Comparison of ENCODE assay signal across 14 mouse cellular contexts in the genomic region with DNA sequence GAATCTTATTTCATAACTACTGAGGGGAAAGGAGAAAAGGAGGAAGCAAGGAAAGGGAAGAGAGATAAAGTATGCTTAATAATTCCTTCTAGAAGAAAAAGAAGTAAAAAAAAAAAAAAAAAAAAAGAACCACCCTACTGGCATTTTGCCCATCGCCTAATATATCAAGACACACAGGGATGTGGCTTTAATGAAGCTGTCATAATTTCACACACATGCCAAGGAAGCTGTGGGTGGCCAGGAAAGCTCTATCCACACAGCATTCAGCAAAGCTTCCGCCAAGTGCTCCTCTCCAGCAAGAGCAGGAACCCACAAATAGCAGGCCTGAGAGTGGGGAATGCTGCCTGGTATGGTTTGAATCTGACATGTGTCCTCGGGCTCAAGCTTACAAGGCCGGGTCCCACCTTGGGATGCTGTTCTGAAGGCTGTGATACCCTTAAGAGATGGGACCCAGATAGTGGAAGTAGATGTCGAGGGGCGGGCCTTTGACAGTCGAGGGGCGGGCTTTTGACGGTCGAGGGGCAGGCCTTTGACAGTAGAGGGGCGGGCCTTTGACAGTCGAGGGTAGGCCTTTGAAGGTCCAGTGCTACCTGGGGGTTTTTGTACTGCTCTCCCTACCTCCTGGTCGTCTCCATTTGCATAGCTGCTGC.
DNase-seq lines count a peak whose midpoint lies in the region; ATAC-seq and TF ChIP-seq lines count a peak whose summit lies in the region.
"Had no signal": no experiment of that assay in that cellular context is flagged by ENCODE, and none has a peak within 500 bp of the region (broad histone marks: within the 10 kb centered on the region; RNA-seq: fewer than 3 reads in every experiment).

No protein-coding gene starts in this region.

- H3K9ac ChIP-seq in kidney, postnatal 0 days (ENCODE audit: low read depth, low read length), result no peak overlapping the region
- no peak overlapping the region for H3K9ac ChIP-seq in neural tube, embryonic 13.5 days
- H3K9ac ChIP-seq in neural tube, embryonic 14.5 days (replicated peaks; ENCODE audit: low read depth, low read length), result no peak overlapping the region
- H3K9ac ChIP-seq: limb, embryonic 12.5 days; liver, postnatal 0 days had no signal

- TF ChIP-seq POLR2A in thymus, adult 2 months (IDR thresholded peaks at IDR 0.05; ENCODE audit: control insufficient read depth, extremely low read depth, insufficient read depth, low read length, poor library complexity), result no peak

- H3K4me1 ChIP-seq in kidney, postnatal 0 days (replicated peaks; ENCODE audit: insufficient read depth, low read length), result no peaks in the 10 kb centered on the region
- H3K4me1 ChIP-seq in neural tube, embryonic 13.5 days (replicated peaks), result peaks cover 5% of the 10 kb centered on the region; the same call in 1 of the 2 replicates
- no peaks in the 10 kb centered on the region for H3K4me1 ChIP-seq in neural tube, embryonic 14.5 days (ENCODE audit: control insufficient read depth, insufficient read depth, low read length)
- H3K4me1 ChIP-seq in thymus, adult 2 months (replicated peaks; ENCODE audit: control insufficient read depth, insufficient read depth, low read length), result no peaks in the 10 kb centered on the region

- peak; percentile 84 to 87 for DNase-seq in cerebellum, postnatal 14 days
- DNase-seq in cerebellum, adult 11-12 months, result no peak
- DNase-seq in kidney, postnatal 0 days (ENCODE audit: low spot score), result peak; percentile 36
- DNase-seq in kidney, postnatal 36 days, result no peak
- no peak for DNase-seq in neural tube, embryonic 10.5 days (ENCODE audit: extremely low spot score, low spot score)
- no peak for DNase-seq in thymus, adult 2 months
- DNase-seq: heart, postnatal 14 days; kidney, adult 11 months; layer of hippocampus, adult 9-11 months; liver, postnatal 0 days; retina, postnatal 1 day had no signal

- no peaks in the 10 kb centered on the region for H3K9me3 ChIP-seq in kidney, postnatal 0 days (replicated peaks; ENCODE audit: low read length)
- no peaks in the 10 kb centered on the region for H3K9me3 ChIP-seq in neural tube, embryonic 13.5 days
- H3K9me3 ChIP-seq in neural tube, embryonic 14.5 days (ENCODE audit: control insufficient read depth, low read length), result no peaks in the 10 kb centered on the region
- H3K9me3 ChIP-seq: limb, embryonic 12.5 days had no signal

- ATAC-seq in kidney, postnatal 0 days (replicated peaks; ENCODE audit: low FRiP score, low read depth), result no peak; the same call in 1 of the 2 replicates
- no peak for ATAC-seq in neural tube, embryonic 13.5 days (ENCODE audit: low read depth)
- no peak for ATAC-seq in neural tube, embryonic 14.5 days (ENCODE audit: low read depth)
- ATAC-seq: liver, postnatal 0 days had no signal

- no peak for TF ChIP-seq CTCF in kidney, postnatal 0 days (IDR thresholded peaks at IDR 0.05; ENCODE audit: low read depth)
- TF ChIP-seq CTCF in thymus, adult 2 months (IDR thresholded peaks at IDR 0.05; ENCODE audit: borderline replicate concordance, control insufficient read depth, extremely low read depth, insufficient read depth, low read length, poor library complexity), result no peak

- no peak overlapping the region for H3K4me3 ChIP-seq in kidney, postnatal 0 days (replicated peaks; ENCODE audit: low read depth, low read length)
- no peak overlapping the region for H3K4me3 ChIP-seq in neural tube, embryonic 13.5 days
- H3K4me3 ChIP-seq in neural tube, embryonic 14.5 days (ENCODE audit: low read depth, low read length), result no peak overlapping the region
- H3K4me3 ChIP-seq in thymus, adult 2 months (ENCODE audit: control insufficient read depth, insufficient read depth, low read length), result no peak overlapping the region
- H3K4me3 ChIP-seq: limb, embryonic 12.5 days had no signal

- no peak overlapping the region for H3K27ac ChIP-seq in kidney, postnatal 0 days
- H3K27ac ChIP-seq in neural tube, embryonic 13.5 days (replicated peaks), result peak overlapping the region; percentile 46; the same call in 1 of the 2 replicates
- 0 out of 2 replicates have a peak overlapping the region, but pooled peaks have one; percentile 10 for H3K27ac ChIP-seq in neural tube, embryonic 14.5 days (ENCODE audit: low read depth, low read length)
- no peak overlapping the region for H3K27ac ChIP-seq in thymus, adult 2 months (ENCODE audit: control insufficient read depth, insufficient read depth, low read length)
- H3K27ac ChIP-seq: limb, embryonic 12.5 days had no signal

- WGBS in kidney, postnatal 0 days, result 66% methylated on average over 13 of the region's 13 CpGs
- WGBS in neural tube, embryonic 13.5 days, result 62% methylated on average over 13 of the region's 13 CpGs
- WGBS in neural tube, embryonic 14.5 days, result 63% methylated on average over 13 of the region's 13 CpGs
- 53% methylated on average over 13 of the region's 13 CpGs for WGBS in thymus, adult 2 months

- H3K27me3 ChIP-seq in kidney, postnatal 0 days (ENCODE audit: insufficient read depth, low read length), result no peaks in the 10 kb centered on the region
- H3K27me3 ChIP-seq in neural tube, embryonic 13.5 days, result no peaks in the 10 kb centered on the region
- no peaks in the 10 kb centered on the region for H3K27me3 ChIP-seq in neural tube, embryonic 14.5 days (ENCODE audit: control insufficient read depth, insufficient read depth, low read length)
- no peaks in the 10 kb centered on the region for H3K27me3 ChIP-seq in thymus, adult 2 months (ENCODE audit: control insufficient read depth, insufficient read depth, low read length)

- H3K4me2 ChIP-seq in kidney, postnatal 0 days (ENCODE audit: low read length), result no peak overlapping the region
- H3K4me2 ChIP-seq in neural tube, embryonic 13.5 days, result no peak overlapping the region
- no peak overlapping the region for H3K4me2 ChIP-seq in neural tube, embryonic 14.5 days (ENCODE audit: low read depth, low read length)
- H3K4me2 ChIP-seq: limb, embryonic 12.5 days had no signal

- no peaks in the 10 kb centered on the region for H3K36me3 ChIP-seq in kidney, postnatal 0 days (ENCODE audit: insufficient read depth, low read length)
- H3K36me3 ChIP-seq in neural tube, embryonic 13.5 days, result no peaks in the 10 kb centered on the region
- H3K36me3 ChIP-seq in neural tube, embryonic 14.5 days (ENCODE audit: control insufficient read depth, insufficient read depth, low read length), result no peaks in the 10 kb centered on the region
- no peaks in the 10 kb centered on the region for H3K36me3 ChIP-seq in thymus, adult 2 months (ENCODE audit: control insufficient read depth, insufficient read depth, low read length)
- H3K36me3 ChIP-seq: limb, embryonic 12.5 days had no signal

Comparison
In these comparisons a context has a peak if more than half of its experiments do, and no peak if none do; other contexts are left out.
1. DNase-seq: peak in cerebellum, postnatal 14 days (2 of 2) and kidney, postnatal 0 days (single experiment); none in cerebellum, adult 11-12 months (single experiment), kidney, postnatal 36 days (0 of 2), neural tube, embryonic 10.5 days (single experiment) and thymus, adult 2 months (single experiment).
2. H3K27ac ChIP-seq: peak in neural tube, embryonic 13.5 days (single experiment) and neural tube, embryonic 14.5 days (single experiment); none in kidney, postnatal 0 days (single experiment) and thymus, adult 2 months (single experiment).